Mouse (Mus musculus) E14TG2a.4 (cell line): ENCODE data around the gene Mpo.

ENCODE experiments used
- H3K27me3 ChIP-seq: 2 replicates; pipeline ENCODE4 v1.6.1; 2014; ENCODE audit warnings: low read length, control low read depth; ENCODE audit not compliant: insufficient read depth
- H3K36me3 ChIP-seq: 2 replicates; pipeline ENCODE4 v1.6.1; 2014; ENCODE audit warnings: low read length, control low read depth; ENCODE audit not compliant: insufficient read depth
- H3K4me1 ChIP-seq: replicated peaks from 2 replicates; pipeline ENCODE4 v1.6.1; 2014; ENCODE audit warnings: low read depth, low read length, control low read depth
- H3K4me3 ChIP-seq: replicated peaks from 2 replicates; pipeline ENCODE4 v1.5.1; 2014; ENCODE audit warnings: mild to moderate bottlenecking, low read length
- H3K9me3 ChIP-seq: 2 replicates; pipeline ENCODE4 v1.6.1; 2014; ENCODE audit warnings: low read length, control low read depth
- CTCF ChIP-seq: conservative IDR thresholded peaks from 2 replicates; pipeline ENCODE4 v1.5.1; 2014; ENCODE audit warnings: low read length
- NANOG ChIP-seq: IDR thresholded peaks from 2 replicates; pipeline ENCODE4 v1.6.1; 2014; ENCODE audit warnings: borderline replicate concordance, low read length, mixed read lengths
- POU5F1 ChIP-seq: IDR thresholded peaks from 2 replicates; pipeline ENCODE4 v1.6.1; 2014; ENCODE audit warnings: low read length, borderline replicate concordance

The Mpo gene

GRCm38 (mm10) chr11:87793460-87793859 lies at the start of gene Mpo:
Gene Mpo (plus strand): TSS chr11:87793581.
- Histone ChIP-seq H3K36me3 (no peaks in the 10 kb centered on the region), H3K4me1 (peaks cover 6% of the 10 kb centered on the region), H3K27me3 (peaks cover 38% of the 10 kb centered on the region), H3K4me3 (no peak within 1 kb of the TSS), H3K9me3 (peaks cover 5% of the 10 kb centered on the region)
- TF ChIP-seq NANOG, result no peak
- TF ChIP-seq CTCF, result no peak
- TF ChIP-seq POU5F1, result no peak

DNA sequence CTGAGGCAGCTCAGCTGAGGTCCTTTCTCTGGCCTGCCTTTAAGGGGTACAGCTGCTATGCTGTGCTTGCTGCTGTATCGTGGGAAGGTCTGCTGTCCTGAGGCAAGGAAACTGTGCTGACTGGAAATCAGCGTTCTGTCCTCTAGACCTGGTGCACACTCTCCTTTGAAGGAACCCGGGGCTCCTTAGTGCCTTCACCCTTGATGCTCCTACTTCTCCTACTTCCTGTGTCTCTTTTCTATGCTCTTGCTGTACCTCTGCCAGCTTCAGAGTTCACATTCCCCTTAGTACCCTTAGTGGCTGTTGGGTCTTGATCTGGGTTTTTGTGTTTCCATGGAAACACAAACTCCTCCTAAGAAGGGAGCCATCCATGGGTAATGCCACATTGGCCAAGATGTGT lies 49.7 kb upstream of the Mpo start:
- TF ChIP-seq NANOG (no peak), CTCF (no peak), POU5F1 (no peak)
- Histone ChIP-seq H3K4me1 (peaks cover 23% of the 10 kb centered on the region), H3K27me3 (no peaks in the 10 kb centered on the region), H3K9me3 (no peaks in the 10 kb centered on the region), H3K36me3 (peaks cover 63% of the 10 kb centered on the region), H3K4me3 (no peak overlapping the region)

DNA sequence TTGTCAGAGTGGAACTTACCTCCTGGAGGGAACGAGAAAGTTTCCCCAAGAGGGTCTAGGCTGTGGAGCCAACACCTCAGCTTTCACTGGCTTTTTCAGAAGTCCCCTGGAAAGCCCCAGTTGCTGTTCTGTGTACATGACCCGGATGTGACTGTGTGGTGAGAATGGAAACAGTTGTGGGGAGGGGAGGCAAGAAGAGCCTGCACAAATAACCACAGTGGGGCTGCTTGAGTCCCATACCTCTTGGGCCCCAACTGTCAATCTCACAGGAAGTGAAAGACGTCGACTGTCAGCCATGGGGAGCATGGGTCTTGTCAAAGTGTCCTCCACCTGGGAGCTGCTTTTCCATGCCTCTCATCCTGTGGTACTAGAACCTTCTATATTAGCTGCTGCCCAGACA lies 48.4 kb upstream of the Mpo start:
- TF ChIP-seq NANOG, result no peak
- TF ChIP-seq POU5F1, result no peak
- TF ChIP-seq CTCF, result no peak
- H3K4me3 ChIP-seq, result no peak overlapping the region
- peaks cover 54% of the 10 kb centered on the region for H3K36me3 ChIP-seq
- peaks cover 31% of the 10 kb centered on the region for H3K4me1 ChIP-seq
- H3K9me3 ChIP-seq, result no peaks in the 10 kb centered on the region
- no peaks in the 10 kb centered on the region for H3K27me3 ChIP-seq

DNA sequence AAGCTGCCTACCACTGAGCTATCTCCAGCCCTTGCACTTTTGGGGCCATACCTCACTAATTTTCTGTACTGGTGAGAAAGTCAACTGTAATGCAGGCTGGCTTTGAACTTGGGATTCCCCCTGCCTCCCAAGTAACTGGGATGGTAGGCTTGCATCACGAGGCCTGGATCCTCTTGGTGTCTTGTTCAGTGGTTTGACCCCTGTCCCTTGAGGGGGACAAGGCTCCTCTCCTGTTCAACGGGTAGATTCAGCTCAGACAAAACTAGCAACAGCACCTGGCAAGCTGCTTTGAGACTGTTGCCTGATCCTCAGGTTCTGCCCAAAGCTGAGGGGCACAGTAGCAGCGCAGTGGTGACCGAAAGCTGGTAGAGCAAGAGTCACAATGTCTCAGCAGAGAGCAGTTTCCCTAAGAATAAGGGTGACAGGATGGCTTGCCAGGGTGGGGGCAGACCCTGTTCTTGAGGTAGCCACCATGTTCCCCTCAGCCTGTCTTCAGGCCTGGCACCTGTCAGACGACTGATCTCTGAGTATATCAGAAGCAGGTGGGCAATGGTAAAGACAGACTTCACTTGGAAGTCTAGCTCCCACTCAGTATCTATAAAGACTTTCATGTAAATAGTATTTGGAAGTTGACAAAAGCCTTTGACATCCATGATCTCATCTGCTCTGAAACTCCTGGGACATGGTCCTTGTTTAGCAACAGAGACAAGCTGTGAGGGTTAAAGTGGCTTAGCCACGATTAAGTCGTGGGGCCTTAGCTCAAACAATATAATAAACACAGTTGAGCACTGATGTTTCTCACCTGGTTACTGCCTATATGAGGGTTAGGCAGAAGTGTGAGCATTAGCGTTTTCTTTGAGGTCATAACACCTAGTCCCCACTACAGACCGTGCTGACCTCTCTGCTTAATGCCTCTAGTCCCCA lies 47.5 kb upstream of the Mpo start:
- Histone ChIP-seq H3K4me3 (no peak overlapping the region), H3K9me3 (no peaks in the 10 kb centered on the region), H3K4me1 (peaks cover 36% of the 10 kb centered on the region), H3K27me3 (no peaks in the 10 kb centered on the region), H3K36me3 (peaks cover 45% of the 10 kb centered on the region)
- no peak for TF ChIP-seq CTCF
- TF ChIP-seq NANOG, result no peak
- TF ChIP-seq POU5F1, result no peak

DNA sequence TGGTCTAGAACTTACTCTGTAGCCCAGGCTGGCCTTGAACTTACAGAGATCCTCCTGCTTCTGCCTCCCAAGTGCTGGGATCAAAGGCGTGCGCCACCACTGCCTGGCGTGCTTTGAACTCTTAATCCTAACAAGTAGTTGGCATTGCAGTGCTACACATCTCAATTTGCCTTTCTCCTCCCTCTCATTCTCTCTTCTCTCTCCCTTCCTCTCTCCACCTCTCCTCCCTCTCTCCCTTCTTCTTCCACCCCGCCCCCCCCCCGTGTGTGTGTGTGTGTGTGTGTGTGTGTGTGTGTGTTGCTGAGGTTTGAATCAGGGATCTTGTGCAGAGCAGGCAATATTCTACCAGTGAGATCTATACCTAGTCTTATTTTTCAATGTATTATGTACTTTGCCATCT lies 46.1 kb upstream of the Mpo start:
- Histone ChIP-seq H3K9me3 (no peaks in the 10 kb centered on the region), H3K4me1 (peaks cover 46% of the 10 kb centered on the region), H3K4me3 (no peak overlapping the region), H3K27me3 (no peaks in the 10 kb centered on the region), H3K36me3 (peaks cover 35% of the 10 kb centered on the region)
- TF ChIP-seq POU5F1 (no peak), CTCF (no peak), NANOG (no peak)

DNA sequence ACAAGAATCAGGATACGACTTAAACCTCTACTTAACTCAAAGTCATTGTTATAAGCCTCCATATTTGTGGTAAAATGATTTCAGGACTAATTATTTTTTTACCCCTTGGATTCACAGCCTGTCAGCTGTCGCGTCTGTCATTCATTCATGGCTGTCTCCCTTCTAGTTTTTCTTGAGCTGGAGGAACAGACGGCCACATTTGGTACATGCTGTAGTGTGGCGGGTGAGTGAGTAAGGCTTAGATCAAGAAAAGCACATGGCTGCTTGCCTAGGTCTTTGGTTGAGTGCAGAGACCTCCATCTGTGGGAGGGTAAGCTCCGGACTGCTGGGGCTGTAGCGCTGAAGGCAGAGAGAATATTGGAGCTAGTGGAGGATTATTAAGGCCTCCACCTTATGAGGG lies 45.7 kb upstream of the Mpo start:
- H3K4me3 ChIP-seq, result peak overlapping the region; percentile 67; the same call in 1 of the 2 replicates
- peaks cover 31% of the 10 kb centered on the region for H3K36me3 ChIP-seq
- H3K27me3 ChIP-seq, result no peaks in the 10 kb centered on the region
- peaks cover 47% of the 10 kb centered on the region for H3K4me1 ChIP-seq
- no peaks in the 10 kb centered on the region for H3K9me3 ChIP-seq
- TF ChIP-seq NANOG (no peak), CTCF (no peak), POU5F1 (no peak)

GRCm38 (mm10) chr11:87748132-87749119 lies 45.0 kb upstream of the Mpo start:
- Histone ChIP-seq H3K4me1 (peaks cover 54% of the 10 kb centered on the region), H3K27me3 (no peaks in the 10 kb centered on the region), H3K9me3 (no peaks in the 10 kb centered on the region), H3K36me3 (peaks cover 24% of the 10 kb centered on the region), H3K4me3 (peak overlapping the region; percentile 67)
- TF ChIP-seq NANOG, result no peak
- TF ChIP-seq CTCF, result no peak
- no peak for TF ChIP-seq POU5F1

DNA sequence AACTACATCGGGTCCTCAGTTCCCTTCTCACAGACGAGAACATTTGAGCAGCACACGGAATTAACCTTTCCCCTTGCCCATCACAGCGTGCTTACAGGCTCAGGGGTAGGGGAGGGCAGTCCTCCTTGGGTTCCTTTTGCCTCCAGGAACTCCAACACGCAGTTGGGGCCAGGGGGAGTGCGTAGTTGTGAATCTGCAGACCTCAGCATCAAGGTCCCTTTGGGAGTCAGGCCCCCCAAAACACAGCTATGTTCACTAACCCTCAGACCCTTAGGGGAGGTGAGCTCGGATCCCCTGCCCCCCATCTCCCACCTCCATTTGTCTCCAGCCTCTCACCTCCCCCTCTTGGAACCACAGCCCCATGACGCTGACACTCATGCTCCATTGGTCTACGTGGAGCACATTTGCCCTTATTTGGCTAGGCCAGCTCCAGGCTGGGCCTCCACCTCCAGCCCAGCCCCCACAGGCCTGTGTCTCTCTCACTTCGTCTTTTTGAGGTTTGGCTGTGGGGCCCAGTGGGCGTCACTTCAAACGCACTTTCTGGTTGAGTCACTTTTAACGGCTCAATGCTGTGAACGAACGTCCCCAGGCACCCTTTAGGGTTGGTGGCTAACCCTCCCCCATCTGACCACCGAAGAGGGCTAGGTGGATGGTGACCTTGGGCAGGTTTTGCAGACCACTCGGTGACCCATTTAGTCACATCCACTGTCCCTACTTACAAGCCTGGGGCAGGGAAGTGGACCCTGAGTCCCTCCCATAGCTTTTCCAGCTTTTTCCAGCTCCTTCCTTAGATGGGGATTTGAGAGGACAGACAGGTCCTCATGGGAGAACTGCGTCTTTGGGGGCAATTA lies 44.0 kb upstream of the Mpo start:
- no peaks in the 10 kb centered on the region for H3K9me3 ChIP-seq
- TF ChIP-seq POU5F1 (no peak), NANOG (no peak), CTCF (no peak)
- no peaks in the 10 kb centered on the region for H3K27me3 ChIP-seq
- peaks cover 64% of the 10 kb centered on the region for H3K4me1 ChIP-seq
- H3K36me3 ChIP-seq, result peaks cover 14% of the 10 kb centered on the region
- peak overlapping the region; percentile 67 for H3K4me3 ChIP-seq
